Mouse (Mus musculus): ENCODE measurements around the gene Acot12.
A peak's percentile ranks its signal among the peaks of the same experiment; 100 is the strongest.

The Acot12 gene

DNA sequence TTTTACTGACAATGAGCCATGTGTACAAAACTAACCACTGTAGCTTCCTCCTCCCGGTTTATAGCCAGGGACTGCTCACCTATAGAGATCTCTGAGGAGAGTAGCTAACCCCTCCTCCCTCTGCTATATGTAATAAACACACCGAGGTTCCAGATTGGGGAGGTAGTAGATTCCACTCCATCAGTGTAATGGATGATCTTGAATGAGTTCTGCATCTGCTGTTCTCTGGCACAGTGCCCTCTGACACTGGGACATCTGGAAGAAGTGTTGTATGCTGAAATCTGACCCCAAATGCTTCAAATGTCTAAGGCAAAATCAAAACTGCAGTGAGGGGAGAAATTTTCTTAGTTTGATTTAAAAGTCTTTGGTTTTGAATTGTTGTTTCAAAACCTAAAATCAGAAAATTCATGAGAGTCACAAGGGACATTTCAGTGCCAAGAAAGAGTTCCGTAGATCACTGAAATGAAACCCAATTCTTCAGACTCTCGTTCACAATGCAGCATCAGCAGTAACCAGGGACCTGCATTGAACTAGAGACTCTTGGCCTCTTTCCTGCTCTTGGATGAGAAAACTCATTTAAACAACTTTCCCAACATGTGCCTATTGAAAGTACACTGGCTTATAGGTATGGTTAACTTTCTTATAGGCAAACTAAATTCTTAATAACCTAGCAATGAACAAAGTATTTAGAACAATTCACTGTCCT, 83.7 kb downstream of the Acot12 start:
- DNase-seq (ENCODE audit: low read depth, low spot score): peak; percentile 54

DNA sequence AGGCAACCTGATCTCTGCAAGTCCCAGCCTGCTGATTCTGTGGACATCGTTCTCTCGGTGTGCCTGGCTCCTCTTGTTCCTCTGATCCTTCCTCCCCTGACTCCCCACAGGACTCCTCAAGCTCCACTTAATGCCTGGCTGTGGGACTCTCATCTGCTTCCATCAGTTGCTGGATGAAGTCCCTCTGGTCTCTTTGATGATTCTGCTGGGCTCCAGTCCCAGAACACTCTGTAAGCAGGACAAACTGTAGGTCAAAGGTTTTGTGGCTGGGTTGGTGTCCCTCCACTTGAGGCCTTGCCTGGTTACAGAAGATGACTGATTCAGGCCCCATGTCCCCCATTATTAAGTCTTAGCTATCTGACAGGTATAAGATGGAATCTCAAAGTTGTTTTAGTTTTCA, 84.8 kb downstream of the Acot12 start:
- DNase-seq (ENCODE audit: low read depth, low spot score): no peak

DNA sequence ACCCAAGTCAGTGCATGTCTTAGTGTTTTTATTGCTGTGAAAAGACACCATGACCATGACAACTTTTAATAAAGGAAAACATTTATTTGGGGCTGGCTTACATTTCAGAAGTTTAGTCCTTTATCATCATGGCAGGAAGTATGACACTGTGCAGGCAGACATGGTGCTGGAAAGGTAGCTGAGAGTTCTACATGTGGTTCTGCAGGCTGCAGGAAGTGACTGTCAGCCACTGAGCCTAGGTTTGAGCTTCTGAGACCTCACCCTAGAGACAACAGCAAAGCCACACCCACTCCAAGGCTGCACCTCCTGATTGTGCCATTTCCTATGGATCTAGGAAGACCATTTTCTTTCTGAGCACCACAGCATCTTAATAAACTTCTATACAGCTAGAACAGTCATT, 86.6 kb downstream of the Acot12 start:
- no peak for DNase-seq (ENCODE audit: low read depth, low spot score)

Measured in 3T3-L1 (cell line).